Mouse (Mus musculus): ENCODE measurements at regions not wholly inside any gene's neighbourhood (a gene's known extent, or its start where the extent isn't known, plus 50 kb on each side); places are given as distances from the start of the nearest gene placed in this dataset.
"Not testable (repeated sequence)": the region's sequence is repeated elsewhere in the genome, so short reads cannot be mapped to it uniquely, and the experiment has no call there.

- DNase-seq (ENCODE audit: low spot score in 2 of 2), result no peak
Measured at GRCm38 (mm10) chr15:41283199-41283598, 1149.0 kb downstream of the 9330182O14Rik start.

- no peak for DNase-seq (ENCODE audit: low spot score in 2 of 2)
Measured at GRCm38 (mm10) chr15:41286809-41287413, 1152.7 kb downstream of the 9330182O14Rik start.

DNA sequence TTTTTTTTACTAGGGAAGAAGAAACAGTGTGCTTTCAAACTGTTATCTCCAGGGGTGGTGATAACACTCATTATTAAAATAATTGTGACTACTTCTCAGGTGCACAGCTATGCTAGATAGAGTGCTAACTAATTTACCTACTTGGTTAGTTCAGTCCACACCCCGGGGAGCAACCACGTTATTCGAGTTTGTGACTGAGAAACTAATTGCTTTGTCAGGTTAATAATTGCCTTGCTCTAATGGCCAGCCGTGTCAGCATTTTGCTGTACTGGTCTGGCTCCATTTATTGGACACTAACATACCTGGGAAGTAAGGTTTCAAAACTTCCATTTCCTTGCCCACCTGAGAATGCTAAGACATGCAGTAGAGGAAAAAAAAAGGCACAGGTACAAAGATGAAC, 1163.3 kb downstream of the 9330182O14Rik start:
- DNase-seq (ENCODE audit: low spot score in 2 of 2), result no peak

DNA sequence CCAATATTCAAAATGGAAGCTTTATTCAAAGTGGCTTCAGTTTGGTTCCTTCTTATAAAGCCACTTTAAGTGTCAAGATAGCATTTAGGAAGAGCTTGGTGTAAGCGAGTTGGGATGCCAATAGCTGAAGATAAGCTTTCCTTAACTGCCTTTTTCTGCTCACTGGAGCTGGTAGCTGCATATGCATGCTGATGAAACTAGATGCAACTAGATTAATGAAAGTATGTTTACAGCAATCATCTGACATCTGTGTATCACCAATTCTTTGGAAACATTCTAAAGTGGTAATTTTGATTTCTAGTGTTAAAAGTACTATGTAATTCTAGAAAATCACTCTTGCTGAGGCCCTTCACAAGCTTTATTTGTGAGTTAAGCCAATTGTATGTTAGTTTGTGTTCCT, 1172.5 kb downstream of the 9330182O14Rik start:
- DNase-seq (ENCODE audit: low spot score in 2 of 2), result no peak

DNA sequence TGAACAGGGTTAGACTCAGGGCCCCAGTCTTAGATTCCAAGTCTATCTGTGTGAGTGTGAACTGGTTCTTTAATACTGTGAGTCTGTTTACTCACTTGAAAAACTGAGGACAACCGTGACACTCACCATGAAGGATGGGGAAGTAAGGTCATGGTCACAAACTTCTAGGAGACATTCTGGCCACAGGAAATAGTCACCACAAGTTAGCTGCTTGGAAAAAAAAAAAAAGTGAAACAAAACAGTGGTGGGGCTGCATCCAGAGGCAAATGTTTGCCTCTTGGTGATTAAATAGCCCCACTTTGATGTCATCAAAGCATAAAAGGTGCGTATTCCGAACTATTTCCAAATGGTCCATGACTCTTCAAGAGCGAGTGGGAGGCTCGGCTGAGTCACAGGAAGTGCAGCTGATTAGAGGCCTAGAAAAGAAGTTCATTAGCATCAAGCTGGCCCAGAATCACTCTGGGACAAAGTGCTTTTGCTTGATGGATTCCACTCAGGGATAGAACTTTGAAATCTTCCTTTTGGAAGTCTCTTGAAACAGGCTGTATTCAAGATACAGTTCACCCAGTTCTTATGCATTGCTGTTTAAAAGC, 1177.7 kb downstream of the 9330182O14Rik start:
- no peak for DNase-seq (ENCODE audit: low spot score in 2 of 2)

GRCm38 (mm10) chr15:41314916-41315315, 1180.8 kb downstream of the 9330182O14Rik start:
- DNase-seq (ENCODE audit: low spot score in 2 of 2), result no peak

DNA sequence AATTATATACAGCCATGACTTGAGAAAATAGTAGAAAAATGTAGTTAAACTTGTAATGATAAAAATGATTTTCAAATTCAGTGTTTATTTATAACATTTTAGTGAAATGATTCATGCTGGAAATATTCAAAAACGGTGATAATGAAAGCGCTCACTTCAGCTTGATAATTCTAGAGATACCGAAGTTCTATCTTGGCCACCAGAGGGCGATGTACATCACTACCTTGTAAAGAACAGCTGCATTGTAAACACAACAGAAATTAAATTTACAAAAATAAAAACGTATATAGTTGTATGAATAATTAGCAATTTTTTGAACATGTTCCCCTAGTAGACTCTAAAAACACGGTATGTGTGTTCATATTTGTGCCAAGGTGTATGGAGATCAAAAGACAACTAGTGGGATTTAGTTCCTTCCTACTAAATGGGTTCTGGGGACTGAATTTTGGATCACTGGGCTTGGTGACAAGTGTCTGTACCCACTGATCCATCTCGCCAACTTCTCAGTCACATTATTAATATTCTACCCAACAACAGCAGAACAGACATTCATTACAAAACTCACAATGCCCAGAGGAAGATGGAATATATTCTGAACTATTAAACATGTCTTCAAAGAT, 1191.6 kb downstream of the 9330182O14Rik start:
- peak in 1 of 2 experiments; percentile 52 for DNase-seq (ENCODE audit: low spot score in 2 of 2)

DNA sequence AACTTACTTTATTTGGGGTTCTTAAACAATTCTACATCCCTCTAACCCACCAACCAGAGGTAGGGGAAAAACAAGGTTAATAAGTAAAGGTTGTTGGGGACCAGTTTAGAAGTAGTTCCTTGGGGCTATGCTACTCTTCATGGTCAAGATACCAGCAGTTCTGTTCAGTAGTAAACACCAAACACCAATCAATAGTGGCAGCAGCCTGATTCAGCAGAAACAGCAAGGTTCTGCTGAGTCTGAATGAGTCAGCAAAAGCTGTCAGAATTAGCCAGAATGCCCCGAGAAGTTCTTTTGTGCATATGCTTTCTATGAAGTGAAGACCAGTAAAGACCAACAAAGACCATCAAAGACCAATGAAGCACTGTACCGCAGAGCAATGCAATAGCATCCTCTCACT, 1195.1 kb downstream of the 9330182O14Rik start:
- no peak for DNase-seq (ENCODE audit: low spot score in 2 of 2)

GRCm38 (mm10) chr15:41330085-41330484, 1195.9 kb downstream of the 9330182O14Rik start:
- DNase-seq (ENCODE audit: low spot score in 2 of 2), result no peak

- peak in 1 of 2 experiments; percentile 5 for DNase-seq (ENCODE audit: low spot score in 2 of 2)
Measured at GRCm38 (mm10) chr15:41332451-41332850, 1198.3 kb downstream of the 9330182O14Rik start.

DNA sequence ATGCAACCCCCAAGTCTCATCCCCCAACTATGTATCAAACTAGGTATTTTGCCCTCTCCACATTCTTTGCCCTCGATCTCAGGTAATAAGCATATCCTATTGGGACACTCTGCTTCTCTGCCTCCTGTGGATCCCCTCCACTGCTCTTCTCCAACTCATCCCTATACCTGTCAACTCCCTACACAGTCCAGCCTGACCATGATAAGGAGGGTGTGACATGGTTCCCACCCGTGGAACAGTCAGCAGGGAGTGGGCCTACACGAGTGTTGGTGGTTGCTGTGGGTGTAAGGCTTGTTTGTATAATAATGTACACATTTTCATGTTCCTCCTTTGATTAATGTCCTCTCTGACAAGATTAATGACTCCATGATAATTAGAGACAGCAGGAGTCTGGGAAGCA, 1199.0 kb downstream of the 9330182O14Rik start:
- DNase-seq (ENCODE audit: low spot score in 2 of 2), result no peak

GRCm38 (mm10) chr15:41340621-41341020, 1206.5 kb downstream of the 9330182O14Rik start:
- DNase-seq (ENCODE audit: low spot score in 2 of 2), result not testable (repeated sequence)

GRCm38 (mm10) chr15:41345554-41345953, 1211.4 kb downstream of the 9330182O14Rik start:
- no peak for DNase-seq (ENCODE audit: low spot score in 2 of 2)

- no peak for DNase-seq (ENCODE audit: low spot score in 2 of 2)
Measured at GRCm38 (mm10) chr15:41347221-41347620, 1213.1 kb downstream of the 9330182O14Rik start.

DNA sequence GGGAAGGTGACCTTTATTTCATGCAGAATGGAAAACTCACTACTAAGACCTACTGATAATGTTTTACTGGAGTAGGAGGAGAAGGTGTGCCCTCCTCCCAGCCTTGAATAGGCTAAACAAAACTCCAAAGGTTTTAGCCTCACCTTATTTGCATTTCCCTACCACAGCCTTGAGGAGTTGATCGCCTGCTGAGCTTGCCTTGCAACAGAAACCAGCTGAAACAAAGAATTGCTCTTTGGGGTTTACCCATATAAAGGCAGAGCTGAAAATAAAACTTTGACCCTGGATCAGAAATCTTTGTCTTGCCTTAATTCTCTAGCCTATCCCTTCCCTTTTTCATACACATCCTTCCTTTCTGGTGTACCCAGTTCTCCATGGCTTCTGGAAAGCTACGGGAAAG, 1218.0 kb downstream of the 9330182O14Rik start:
- no peak for DNase-seq (ENCODE audit: low spot score in 2 of 2)

- DNase-seq (ENCODE audit: low spot score in 2 of 2), result no peak
Measured at GRCm38 (mm10) chr15:41359276-41359675, 1225.1 kb downstream of the 9330182O14Rik start.

DNA sequence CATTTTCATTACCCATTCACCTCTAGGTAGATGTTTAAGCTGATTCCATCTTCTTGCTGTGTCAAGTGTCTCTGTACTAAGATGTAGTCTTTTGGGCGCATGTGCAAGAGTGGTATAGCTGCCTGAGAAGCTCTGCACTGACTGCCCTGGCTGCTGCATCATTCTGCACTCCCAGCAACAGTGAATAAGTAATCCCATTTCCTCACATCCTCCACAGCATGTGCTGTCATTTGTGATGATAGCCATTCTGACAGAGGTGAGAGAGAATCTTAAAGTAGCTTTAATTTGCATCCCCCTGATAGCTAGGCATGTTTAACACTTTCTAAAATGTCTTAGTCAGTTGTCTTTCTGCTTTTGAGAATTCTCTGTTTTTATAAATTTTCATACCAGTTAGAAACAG, 1240.5 kb downstream of the 9330182O14Rik start:
- DNase-seq (ENCODE audit: low spot score in 2 of 2), result peak in 1 of 2 experiments; percentile 12

DNA sequence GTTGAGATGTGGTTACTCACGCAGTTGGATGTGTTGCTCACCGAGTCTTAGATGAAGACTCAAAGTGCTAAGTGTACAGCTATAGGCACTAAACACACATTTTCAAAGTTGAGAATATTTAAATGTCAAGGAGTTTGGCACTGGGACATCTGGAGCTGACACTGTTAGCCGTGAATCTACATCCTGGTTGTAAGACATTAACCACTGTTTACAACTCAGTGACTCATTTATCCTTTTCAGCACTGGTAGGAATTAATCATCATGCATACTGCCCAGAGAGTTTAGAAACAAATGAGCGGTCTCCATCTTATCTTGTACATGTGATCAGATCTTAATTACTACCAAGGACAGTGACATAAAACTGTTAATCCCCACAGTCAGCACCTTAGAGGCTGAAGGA, 1241.7 kb downstream of the 9330182O14Rik start:
- DNase-seq (ENCODE audit: low spot score in 2 of 2), result no peak

DNA sequence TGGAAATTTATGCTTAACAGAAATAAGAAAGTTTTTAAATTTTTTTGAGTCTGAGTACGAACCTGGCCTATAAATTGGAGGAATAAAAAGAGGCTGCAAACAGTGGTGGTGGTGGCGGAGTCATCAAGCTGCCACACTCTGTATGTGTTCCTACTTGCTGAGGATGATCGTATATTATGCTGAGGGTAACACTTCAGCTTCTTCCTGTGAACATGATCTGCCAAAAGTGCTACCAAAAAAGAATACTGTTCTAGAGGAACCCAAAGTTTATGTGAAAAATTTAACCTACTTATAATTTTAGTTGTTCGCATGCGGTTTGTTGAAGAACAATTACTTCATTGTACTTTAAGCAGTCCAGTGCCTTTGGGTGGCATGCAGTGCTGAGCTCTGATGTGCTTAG, 1245.5 kb downstream of the 9330182O14Rik start:
- DNase-seq (ENCODE audit: low spot score in 2 of 2), result no peak

- DNase-seq (ENCODE audit: low spot score in 2 of 2), result no peak
Measured at GRCm38 (mm10) chr15:41380429-41380828, 1246.3 kb downstream of the 9330182O14Rik start.

GRCm38 (mm10) chr15:41390699-41391098, 1256.5 kb downstream of the 9330182O14Rik start:
- DNase-seq (ENCODE audit: low spot score in 2 of 2), result no peak
